Mouse (Mus musculus) spleen, adult 2 months (tissue): Measurements from ENCODE around the gene Gm14685. TPM values are rescaled to one million over a fixed set of nuclear protein-coding genes. Genes with fewer than 3 reads are reported as not detected.
"Not testable (repeated sequence)": the region's sequence is repeated elsewhere in the genome, so short reads cannot be mapped to it uniquely, and the experiment has no call there.

ENCODE experiments used
- DNase-seq, 2 experiments: peaks; one replicate each; pipeline versions ENCODE4 v3.0.0 to v3.0.0-alpha.2; 2012 to 2021; ENCODE audit warnings: low spot score in 2 of 2, low read depth in 1 of 2
- H3K27ac ChIP-seq: fragments of 200-500 bp; 2 replicates; pipeline ENCODE4 v1.5.1; 2012; ENCODE audit warnings: low read length, inconsistent platforms; ENCODE audit not compliant: insufficient read depth
- H3K27me3 ChIP-seq: fragments of 200-500 bp; 2 replicates; pipeline ENCODE4 v1.6.1; 2012; ENCODE audit warnings: mild to moderate bottlenecking, moderate library complexity, low read length, inconsistent platforms; ENCODE audit not compliant: control insufficient read depth, insufficient read depth
- H3K36me3 ChIP-seq: fragments of 200-500 bp; 2 replicates; pipeline ENCODE4 v1.6.1; 2012; ENCODE audit warnings: mild to moderate bottlenecking, low read length, inconsistent platforms; ENCODE audit not compliant: control insufficient read depth, insufficient read depth
- H3K4me1 ChIP-seq: fragments of 200-500 bp; 2 replicates; pipeline ENCODE4 v1.6.1; 2011; ENCODE audit warnings: inconsistent platforms; ENCODE audit not compliant: control insufficient read depth, insufficient read depth, insufficient read length
- H3K4me3 ChIP-seq: fragments of 200-500 bp; 2 replicates; pipeline ENCODE4 v1.5.1; 2011; ENCODE audit warnings: mild to moderate bottlenecking, inconsistent platforms; ENCODE audit not compliant: insufficient read depth, insufficient read length; ENCODE audit errors: extremely low read depth
- WGBS: fragments of 180-500 bp; shearing (Covaris S2); methylation state at CpG from one replicate; pipeline ENCODE4 v1.1.7; 2018; 5-methylcytosine and 5-hydroxymethylcytosine counted together
- polyA plus RNA-seq: library from polyadenylated mRNA; depleted of rRNA; stranded (reverse); fragments of >200 nt; gene quantifications from 2 replicates; pipeline ENCODE4 v1.2.3, GENCODE M21; 2012; rRNA removed

Gm14685 gene
- not detected in 2 replicates for polyA plus RNA-seq

- not testable (repeated sequence) for H3K4me1 ChIP-seq, H3K27ac ChIP-seq, H3K27me3 ChIP-seq, H3K36me3 ChIP-seq, H3K4me3 ChIP-seq, DNase-seq
- WGBS: no CpG with 5 or more reads among the region's 7 CpGs
These were observed at the start of gene Gm14685 for GRCm38 (mm10) chrX:73116747-73117146. TSS of gene Gm14685 (plus strand) at chrX:73117047.

GRCm38 (mm10) chrX:73082267-73083055 lies 34.4 kb upstream of the Gm14685 start, which contains the start of gene Xlr4a:
TSS of gene Xlr4a (minus strand) at chrX:73082478.
- H3K4me1 ChIP-seq, H3K27me3 ChIP-seq, H3K36me3 ChIP-seq, DNase-seq, H3K27ac ChIP-seq: not testable (repeated sequence)
- peak within 1 kb of the TSS; percentile 8; the same call in 1 of the 2 replicates for H3K4me3 ChIP-seq
- 48% methylated on average over 19 of the region's 19 CpGs for WGBS

DNA sequence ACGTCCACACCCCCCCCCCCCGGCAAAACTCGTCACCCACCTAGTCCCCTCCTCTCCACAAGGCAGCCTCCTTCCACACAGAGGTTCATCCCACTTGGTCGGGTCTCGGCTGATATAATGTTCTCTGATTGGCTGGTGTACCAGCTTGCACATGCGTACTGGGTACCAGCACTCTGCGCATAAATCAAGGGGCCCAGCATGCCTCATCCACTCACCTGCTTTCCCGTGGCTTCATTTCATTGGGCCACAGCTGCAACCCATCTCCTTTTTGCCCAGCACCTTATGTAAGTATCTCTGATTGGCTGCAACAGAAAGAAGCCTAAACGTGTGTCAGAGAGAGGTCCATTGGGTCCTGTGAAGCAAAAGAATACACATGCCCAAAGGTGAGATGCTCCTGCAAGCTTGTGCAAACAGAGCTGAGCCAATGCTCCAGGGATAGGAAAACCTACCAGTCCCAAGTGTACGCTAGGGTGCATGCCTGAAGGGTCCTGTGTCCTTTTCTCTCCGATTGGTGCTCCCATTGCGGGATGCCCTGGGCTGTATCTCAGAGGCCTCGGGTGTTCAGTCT lies 19.8 kb upstream of the Gm14685 start, which contains the start of gene Xlr3a:
Xlr3a (minus strand) TSS at position 155 of the 568 bp plus-strand sequence.
- WGBS: 81% methylated on average over 13 of the region's 13 CpGs
- not testable (repeated sequence) for H3K4me3 ChIP-seq, H3K36me3 ChIP-seq, DNase-seq, H3K27me3 ChIP-seq, H3K27ac ChIP-seq, H3K4me1 ChIP-seq

GRCm38 (mm10) chrX:73122859-73123829 lies 6.3 kb downstream of the Gm14685 start:
- H3K36me3 ChIP-seq, DNase-seq, H3K27ac ChIP-seq, H3K27me3 ChIP-seq, H3K4me1 ChIP-seq, H3K4me3 ChIP-seq: not testable (repeated sequence)
- WGBS: no CpG with 5 or more reads among the region's 12 CpGs

GRCm38 (mm10) chrX:73143218-73143618 lies 26.4 kb downstream of the Gm14685 start:
- not testable (repeated sequence) for DNase-seq, H3K36me3 ChIP-seq, H3K27ac ChIP-seq, H3K4me1 ChIP-seq, H3K4me3 ChIP-seq, H3K27me3 ChIP-seq
- WGBS: no CpG with 5 or more reads among the region's 7 CpGs

DNA sequence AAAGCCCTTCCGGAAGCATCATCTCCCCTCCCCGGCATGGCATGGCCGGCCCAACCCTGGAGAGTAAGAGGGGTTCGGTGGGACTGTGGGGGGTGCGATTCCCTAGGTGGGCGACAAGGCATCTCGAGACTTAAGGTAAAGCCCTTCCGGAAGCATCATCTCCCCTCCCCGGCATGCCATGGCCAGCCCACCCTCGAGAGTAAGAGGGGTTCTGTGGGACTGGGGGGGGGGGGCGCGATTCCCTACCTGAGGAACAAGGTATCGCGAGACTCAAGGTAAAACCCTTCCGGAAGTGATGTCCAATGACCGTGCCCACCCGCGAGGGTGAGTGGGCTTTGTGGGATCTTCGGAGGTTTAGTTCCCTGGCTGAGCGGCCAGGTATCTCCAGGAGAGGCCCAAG lies 31.6 kb downstream of the Gm14685 start, which contains the start of gene Xlr5b:
Xlr5b (plus strand) TSS at position 301 of the 400 bp plus-strand sequence.
- not testable (repeated sequence) for H3K27me3 ChIP-seq, H3K4me3 ChIP-seq, H3K4me1 ChIP-seq, DNase-seq, H3K36me3 ChIP-seq, H3K27ac ChIP-seq
- no CpG with 5 or more reads among the region's 20 CpGs for WGBS

GRCm38 (mm10) chrX:73149350-73149749 lies 32.5 kb downstream of the Gm14685 start, which contains the start of gene DXBay18:
TSS of gene DXBay18 (minus strand) at chrX:73149450.
- not testable (repeated sequence) for H3K27ac ChIP-seq, H3K36me3 ChIP-seq, DNase-seq, H3K4me1 ChIP-seq, H3K27me3 ChIP-seq, H3K4me3 ChIP-seq
- WGBS: no CpG with 5 or more reads among the region's 7 CpGs

DNA sequence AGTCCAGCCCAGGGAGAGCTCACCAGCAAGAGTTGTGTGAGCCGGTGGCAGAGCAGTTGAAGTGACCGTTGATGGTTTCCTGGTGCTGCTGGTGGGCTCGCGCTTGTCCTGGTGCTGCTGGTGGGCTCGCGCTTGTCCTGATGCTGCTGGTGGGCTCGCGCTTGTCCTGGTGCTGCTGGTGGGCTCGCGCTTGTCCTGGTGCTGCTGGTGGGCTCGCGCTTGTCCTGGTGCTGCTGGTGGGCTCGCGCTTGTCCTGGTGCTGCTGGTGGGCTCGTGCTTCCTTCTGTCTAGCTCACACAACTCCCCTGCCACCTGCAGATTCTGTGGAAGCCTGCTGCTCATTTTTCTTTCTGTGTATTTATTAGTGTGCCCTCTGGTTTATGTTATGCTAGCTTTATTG lies 60.0 kb downstream of the Gm14685 start, which contains the start of gene Spin2d:
Spin2d (minus strand) TSS at position 101 of the 400 bp plus-strand sequence.
- H3K27ac ChIP-seq, H3K36me3 ChIP-seq, DNase-seq, H3K4me1 ChIP-seq, H3K4me3 ChIP-seq, H3K27me3 ChIP-seq: not testable (repeated sequence)
- 93% methylated on average over 5 of the region's 15 CpGs for WGBS
